Mouse (Mus musculus): ENCODE measurements around the gene Tax1bp1. TPM values are rescaled to one million over a fixed set of nuclear protein-coding genes. Genes with fewer than 3 reads are reported as not detected.
"Not testable (repeated sequence)": the region's sequence is repeated elsewhere in the genome, so short reads cannot be mapped to it uniquely, and the experiment has no call there.

The Tax1bp1 gene
- 161 and 166 TPM in 2 replicates for polyA plus RNA-seq (2015; fragmentation: Nextera tagmentation; extraction: Ambion mirVana)

GRCm38 (mm10) chr6:52713104-52713896, at the start of gene Tax1bp1:
TSS of gene Tax1bp1 (plus strand) at chr6:52713729.
- Histone ChIP-seq H3K27me3 (no peaks in the 10 kb centered on the region), H3K9me3 (no peaks in the 10 kb centered on the region), H3K9ac (peak within 1 kb of the TSS; percentile 93), H3K4me1 (peaks cover 6% of the 10 kb centered on the region), H3K4me2 (replicated peaks) (peak within 1 kb of the TSS; percentile 66), H3K36me3 (no peaks in the 10 kb centered on the region), H3K27ac (peak within 1 kb of the TSS; percentile 90), H3K4me3 (peak within 1 kb of the TSS; percentile 96)
- peak; percentile 96 for ATAC-seq (ENCODE audit: low FRiP score, low read depth)
- WGBS: 4% methylated on average over 38 of the region's 38 CpGs

GRCm38 (mm10) chr6:52667641-52668040, 45.9 kb upstream of the Tax1bp1 start:
- Histone ChIP-seq H3K36me3 (no peaks in the 10 kb centered on the region), H3K9ac (no peak overlapping the region), H3K4me1 (peaks cover 38% of the 10 kb centered on the region), H3K4me2 (replicated peaks) (0 out of 2 replicates have a peak overlapping the region, but pooled peaks have one; percentile 5), H3K27ac (no peak overlapping the region), H3K4me3 (no peak overlapping the region), H3K9me3 (no peaks in the 10 kb centered on the region), H3K27me3 (no peaks in the 10 kb centered on the region)
- WGBS: 25% methylated on average over 3 of the region's 3 CpGs
- no peak for ATAC-seq (ENCODE audit: low FRiP score, low read depth)

GRCm38 (mm10) chr6:52669878-52670277, 43.7 kb upstream of the Tax1bp1 start:
- not testable (repeated sequence) for H3K4me2 ChIP-seq (replicated peaks); H3K36me3 ChIP-seq; H3K9me3 ChIP-seq; H3K4me3 ChIP-seq; H3K27me3 ChIP-seq; ATAC-seq (ENCODE audit: low FRiP score, low read depth); H3K27ac ChIP-seq; H3K9ac ChIP-seq
- 43% methylated on average over 2 of the region's 2 CpGs for WGBS
- peaks cover 43% of the 10 kb centered on the region for H3K4me1 ChIP-seq

- Histone ChIP-seq H3K4me3 (no peak overlapping the region), H3K27me3 (no peaks in the 10 kb centered on the region), H3K4me2 (replicated peaks) (no peak overlapping the region), H3K4me1 (peaks cover 40% of the 10 kb centered on the region), H3K9ac (no peak overlapping the region), H3K9me3 (no peaks in the 10 kb centered on the region), H3K27ac (no peak overlapping the region), H3K36me3 (no peaks in the 10 kb centered on the region)
- ATAC-seq (ENCODE audit: low FRiP score, low read depth): no peak
- WGBS: 64% methylated on average over 8 of the region's 8 CpGs
Observed at GRCm38 (mm10) chr6:52671791-52672190, 41.7 kb upstream of the Tax1bp1 start.

- ATAC-seq (ENCODE audit: low FRiP score, low read depth): no peak
- Histone ChIP-seq H3K4me2 (replicated peaks) (no peak overlapping the region), H3K4me1 (peaks cover 34% of the 10 kb centered on the region), H3K36me3 (no peaks in the 10 kb centered on the region), H3K9ac (no peak overlapping the region), H3K4me3 (no peak overlapping the region), H3K27ac (no peak overlapping the region), H3K9me3 (no peaks in the 10 kb centered on the region), H3K27me3 (no peaks in the 10 kb centered on the region)
- 22% methylated on average over 2 of the region's 2 CpGs for WGBS
Observed at GRCm38 (mm10) chr6:52672539-52672938, 41.0 kb upstream of the Tax1bp1 start.

GRCm38 (mm10) chr6:52673706-52674105, 39.8 kb upstream of the Tax1bp1 start:
- Histone ChIP-seq H3K27me3 (no peaks in the 10 kb centered on the region), H3K4me3 (no peak overlapping the region), H3K4me1 (peaks cover 25% of the 10 kb centered on the region), H3K27ac (no peak overlapping the region), H3K4me2 (replicated peaks) (no peak overlapping the region), H3K9me3 (no peaks in the 10 kb centered on the region), H3K9ac (no peak overlapping the region), H3K36me3 (no peaks in the 10 kb centered on the region)
- 47% methylated on average over 7 of the region's 7 CpGs for WGBS
- no peak for ATAC-seq (ENCODE audit: low FRiP score, low read depth)

GRCm38 (mm10) chr6:52674541-52674940, 39.0 kb upstream of the Tax1bp1 start:
- no peak for ATAC-seq (ENCODE audit: low FRiP score, low read depth)
- Histone ChIP-seq H3K27me3 (no peaks in the 10 kb centered on the region), H3K27ac (peak overlapping the region; percentile 10; the same call in 1 of the 2 replicates), H3K4me1 (peaks cover 28% of the 10 kb centered on the region), H3K36me3 (no peaks in the 10 kb centered on the region), H3K4me2 (replicated peaks) (no peak overlapping the region), H3K4me3 (no peak overlapping the region), H3K9me3 (no peaks in the 10 kb centered on the region), H3K9ac (no peak overlapping the region; the same call in 1 of the 2 replicates)
- 84% methylated on average over 12 of the region's 12 CpGs for WGBS

- no peak for ATAC-seq (ENCODE audit: low FRiP score, low read depth)
- no peak overlapping the region for H3K4me3 ChIP-seq
- H3K9me3 ChIP-seq: no peaks in the 10 kb centered on the region
- no peaks in the 10 kb centered on the region for H3K36me3 ChIP-seq
- H3K27me3 ChIP-seq: 0 out of 2 replicates have a peak, but pooled peaks cover 2% of the 10 kb centered on the region
- no peak overlapping the region for H3K27ac ChIP-seq
- H3K4me1 ChIP-seq: peaks cover 31% of the 10 kb centered on the region
- H3K9ac ChIP-seq: no peak overlapping the region
- 79% methylated on average over 4 of the region's 4 CpGs for WGBS
- no peak overlapping the region for H3K4me2 ChIP-seq (replicated peaks)
Observed at GRCm38 (mm10) chr6:52675222-52675921, 38.2 kb upstream of the Tax1bp1 start.

- H3K4me2 ChIP-seq (replicated peaks); H3K9ac ChIP-seq; H3K9me3 ChIP-seq; H3K27ac ChIP-seq; H3K4me3 ChIP-seq; ATAC-seq (ENCODE audit: low FRiP score, low read depth); H3K27me3 ChIP-seq; H3K36me3 ChIP-seq: not testable (repeated sequence)
- 79% methylated on average over 4 of the region's 4 CpGs for WGBS
- H3K4me1 ChIP-seq: peaks cover 30% of the 10 kb centered on the region
Observed at GRCm38 (mm10) chr6:52677534-52677933, 36.0 kb upstream of the Tax1bp1 start.

- Histone ChIP-seq H3K36me3 (no peaks in the 10 kb centered on the region), H3K9me3 (no peaks in the 10 kb centered on the region), H3K9ac (no peak overlapping the region), H3K27ac (no peak overlapping the region), H3K4me1 (peaks cover 21% of the 10 kb centered on the region), H3K4me2 (replicated peaks) (no peak overlapping the region), H3K27me3 (0 out of 2 replicates have a peak, but pooled peaks cover 7% of the 10 kb centered on the region), H3K4me3 (no peak overlapping the region)
- no peak for ATAC-seq (ENCODE audit: low FRiP score, low read depth)
- 63% methylated on average over 9 of the region's 9 CpGs for WGBS
Observed at GRCm38 (mm10) chr6:52679565-52679964, 34.0 kb upstream of the Tax1bp1 start.

- WGBS: 71% methylated on average over 8 of the region's 8 CpGs
- Histone ChIP-seq H3K27ac (no peak overlapping the region), H3K9me3 (no peaks in the 10 kb centered on the region), H3K9ac (no peak overlapping the region), H3K27me3 (0 out of 2 replicates have a peak, but pooled peaks cover 7% of the 10 kb centered on the region), H3K36me3 (no peaks in the 10 kb centered on the region), H3K4me2 (replicated peaks) (no peak overlapping the region), H3K4me1 (peaks cover 15% of the 10 kb centered on the region; the same call in 1 of the 2 replicates), H3K4me3 (no peak overlapping the region)
- no peak for ATAC-seq (ENCODE audit: low FRiP score, low read depth)
Observed at GRCm38 (mm10) chr6:52680458-52681032, 33.0 kb upstream of the Tax1bp1 start.
